ENCODE assay signal across 11 mouse cellular contexts in the genomic region with DNA sequence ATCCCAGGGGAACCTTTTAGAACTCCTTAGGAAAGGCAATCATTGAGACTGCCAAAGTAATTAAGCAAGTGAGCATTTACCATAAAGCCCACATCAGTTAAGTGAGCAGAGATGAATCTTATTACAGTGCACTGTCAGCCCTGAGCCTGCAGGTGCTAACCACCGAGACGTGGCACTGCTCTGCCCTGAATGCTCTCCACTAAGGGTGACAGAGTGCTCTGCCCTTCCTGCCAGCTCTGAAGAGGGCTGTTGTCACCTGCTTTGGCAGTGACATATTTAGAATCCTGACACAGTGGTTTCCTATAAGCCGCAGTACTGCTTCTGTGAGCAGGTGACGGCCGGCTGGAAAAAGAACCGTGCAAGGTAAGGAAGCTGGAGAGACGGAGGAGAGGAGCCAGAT. TPM values are rescaled to one million over a fixed set of nuclear protein-coding genes. Genes with fewer than 3 reads are reported as not detected.
A peak's percentile ranks its signal among the peaks of the same experiment; 100 is the strongest.
DNase-seq lines count a peak whose midpoint lies in the region; ATAC-seq and TF ChIP-seq lines count a peak whose summit lies in the region.
"Had no signal": no experiment of that assay in that cellular context is flagged by ENCODE, and none has a peak within 500 bp of the region (broad histone marks: within the 10 kb centered on the region; RNA-seq: fewer than 3 reads in every experiment).

No protein-coding gene starts in this region.

- no peak overlapping the region for H3K9ac ChIP-seq in forebrain, postnatal 0 days
- H3K9ac ChIP-seq in forebrain, embryonic 12.5 days, result no peak overlapping the region
- no peak overlapping the region for H3K9ac ChIP-seq in heart, embryonic 15.5 days
- H3K9ac ChIP-seq in kidney, embryonic 15.5 days, result no peak overlapping the region

- H3K9me3 ChIP-seq in forebrain, postnatal 0 days (ENCODE audit: low read length), result no peaks in the 10 kb centered on the region
- no peaks in the 10 kb centered on the region for H3K9me3 ChIP-seq in forebrain, embryonic 12.5 days
- no peaks in the 10 kb centered on the region for H3K9me3 ChIP-seq in heart, embryonic 15.5 days (replicated peaks)
- no peaks in the 10 kb centered on the region for H3K9me3 ChIP-seq in kidney, embryonic 15.5 days (replicated peaks)

- no peak for TF ChIP-seq POLR2A in brain, embryonic 14.5 days (IDR thresholded peaks at IDR 0.05; ENCODE audit: borderline replicate concordance, extremely low read depth, insufficient read depth, insufficient read length, poor library complexity, severe bottlenecking)

- no peaks in the 10 kb centered on the region for H3K36me3 ChIP-seq in forebrain, postnatal 0 days (ENCODE audit: insufficient read depth)
- no peaks in the 10 kb centered on the region for H3K36me3 ChIP-seq in forebrain, embryonic 12.5 days (replicated peaks)
- no peaks in the 10 kb centered on the region for H3K36me3 ChIP-seq in heart, embryonic 15.5 days
- no peaks in the 10 kb centered on the region for H3K36me3 ChIP-seq in kidney, embryonic 15.5 days

- peak; percentile 55; the same call in 1 of the 2 replicates for ATAC-seq in forebrain, postnatal 0 days
- no peak for ATAC-seq in forebrain, embryonic 12.5 days (ENCODE audit: low FRiP score)
- peak; percentile 88 for ATAC-seq in heart, embryonic 15.5 days (replicated peaks; ENCODE audit: insufficient number of reproducible peaks, insufficient read depth, low FRiP score, low read depth)
- no peak for ATAC-seq in kidney, embryonic 15.5 days (replicated peaks; ENCODE audit: low FRiP score)
- ATAC-seq: lung, postnatal 0 days had no signal

- no peak for DNase-seq in forebrain, postnatal 0 days
- peak; percentile 38 for DNase-seq in brain, embryonic 14.5 days (ENCODE audit: low read depth)
- DNase-seq in skeletal muscle tissue, adult 2 months (ENCODE audit: low read depth, low spot score), result peak; percentile 30
- no peak for DNase-seq in kidney, postnatal 36 days
- no peak for DNase-seq in layer of hippocampus, adult 8-10 months (ENCODE audit: low spot score in 2 of 2)
- DNase-seq: liver; midbrain, embryonic 14.5 days had no signal

- H3K4me2 ChIP-seq in forebrain, postnatal 0 days (ENCODE audit: low read depth), result no peak overlapping the region
- H3K4me2 ChIP-seq in forebrain, embryonic 12.5 days, result no peak overlapping the region
- H3K4me2 ChIP-seq in heart, embryonic 15.5 days, result peak overlapping the region; percentile 39
- no peak overlapping the region for H3K4me2 ChIP-seq in kidney, embryonic 15.5 days

- 59% methylated on average over 7 of the region's 7 CpGs for WGBS in forebrain, postnatal 0 days
- WGBS in forebrain, embryonic 12.5 days, result 76% methylated on average over 7 of the region's 7 CpGs
- 43% methylated on average over 7 of the region's 7 CpGs for WGBS in heart, embryonic 15.5 days
- 73% methylated on average over 7 of the region's 7 CpGs for WGBS in kidney, embryonic 15.5 days

- H3K27ac ChIP-seq in forebrain, postnatal 0 days (ENCODE audit: low read depth, low read length), result no peak overlapping the region
- no peak overlapping the region for H3K27ac ChIP-seq in forebrain, embryonic 12.5 days
- peak overlapping the region; percentile 84 for H3K27ac ChIP-seq in heart, embryonic 15.5 days
- H3K27ac ChIP-seq in kidney, embryonic 15.5 days, result no peak overlapping the region

- H3K27me3 ChIP-seq in forebrain, postnatal 0 days (ENCODE audit: insufficient read depth, low read length), result no peaks in the 10 kb centered on the region
- no peaks in the 10 kb centered on the region for H3K27me3 ChIP-seq in forebrain, embryonic 12.5 days
- H3K27me3 ChIP-seq in heart, embryonic 15.5 days, result no peaks in the 10 kb centered on the region
- H3K27me3 ChIP-seq in kidney, embryonic 15.5 days, result no peaks in the 10 kb centered on the region

- no peaks in the 10 kb centered on the region for H3K4me1 ChIP-seq in forebrain, postnatal 0 days (ENCODE audit: insufficient read depth)
- H3K4me1 ChIP-seq in forebrain, embryonic 12.5 days, result peaks cover 7% of the 10 kb centered on the region
- H3K4me1 ChIP-seq in heart, embryonic 15.5 days (replicated peaks), result peaks cover 10% of the 10 kb centered on the region
- H3K4me1 ChIP-seq in kidney, embryonic 15.5 days, result no peaks in the 10 kb centered on the region

- no peak overlapping the region for H3K4me3 ChIP-seq in forebrain, postnatal 0 days (ENCODE audit: low read depth, low read length)
- no peak overlapping the region for H3K4me3 ChIP-seq in forebrain, embryonic 12.5 days (replicated peaks)
- peak overlapping the region; percentile 16 for H3K4me3 ChIP-seq in heart, embryonic 15.5 days
- no peak overlapping the region for H3K4me3 ChIP-seq in kidney, embryonic 15.5 days (replicated peaks)

- no peak for TF ChIP-seq CTCF in forebrain, postnatal 0 days (IDR thresholded peaks at IDR 0.05; ENCODE audit: low read depth)
- peak; percentile 13; the same call in 1 of the 2 replicates for TF ChIP-seq CTCF in brain, embryonic 14.5 days (IDR thresholded peaks at IDR 0.05; ENCODE audit: borderline replicate concordance, extremely low read depth, insufficient read depth, insufficient read length)

RNA-seq across cellular contexts. Expression of a gene that starts 38.7 kb away (rescaled TPM):
- total RNA-seq in forebrain, postnatal 0 days (2014; rRNA removed), result 30.6 and 42.8 TPM in 2 replicates
- 29.4 and 30.3 TPM in 2 replicates for polyA plus RNA-seq in forebrain, postnatal 0 days (2015; fragmentation: Nextera tagmentation; extraction: Ambion mirVana)
- polyA plus RNA-seq in forebrain, embryonic 12.5 days (2016; fragmentation: Nextera tagmentation; extraction: Ambion mirVana), result 2.7 and 4.0 TPM in 2 replicates
- 9.0 and 10.2 TPM in 2 replicates for polyA plus RNA-seq in brain, embryonic 14.5 days (2012; rRNA removed)
- polyA plus RNA-seq in heart, embryonic 15.5 days (2015; fragmentation: Nextera tagmentation; extraction: Ambion mirVana), result 6.9 and 10.0 TPM in 2 replicates
- polyA plus RNA-seq in kidney, embryonic 15.5 days (2015; fragmentation: Nextera tagmentation; extraction: Ambion mirVana), result 2.2 and 2.3 TPM in 2 replicates
- total RNA-seq in layer of hippocampus, adult 8-10 months (2022), result 100 to 1,000 TPM; 163 to 211 (median 185) TPM

Comparison
In these comparisons a context has a peak if more than half of its experiments do, and no peak if none do; other contexts are left out.
1. ATAC-seq: peak in forebrain, postnatal 0 days (single experiment) and heart, embryonic 15.5 days (single experiment); none in forebrain, embryonic 12.5 days (single experiment) and kidney, embryonic 15.5 days (single experiment).
2. DNase-seq: peak in brain, embryonic 14.5 days (single experiment) and skeletal muscle tissue, adult 2 months (single experiment); none in forebrain, postnatal 0 days (single experiment), kidney, postnatal 36 days (0 of 2) and layer of hippocampus, adult 8-10 months (0 of 2).